Mouse (Mus musculus): ENCODE data around the gene Mapk12. TPM values are rescaled to one million over a fixed set of nuclear protein-coding genes. Genes with fewer than 3 reads are reported as not detected.

Mapk12 gene
- total and polyA plus RNA-seq, 3 experiments, result 0.21 TPM; not detected in 2

- Histone ChIP-seq H3K27me3 (replicated peaks) (no peaks in the 10 kb centered on the region), H3K4me2 (ENCODE audit: insufficient read depth, low read depth, poor library complexity, severe bottlenecking) (peak within 1 kb of the TSS; percentile 81), H3K9ac (ENCODE audit: insufficient read depth, low read depth) (peak within 1 kb of the TSS; percentile 82), H3K79me2 (replicated peaks; ENCODE audit: control insufficient read depth, extremely low read depth, insufficient read depth, poor library complexity, severe bottlenecking) (no peaks in the 10 kb centered on the region), H3K9me3 (replicated peaks; ENCODE audit: low read length) (no peaks in the 10 kb centered on the region), H3K36me3 (replicated peaks in 1 of 2; ENCODE audit: control insufficient read depth in 1 of 2, insufficient read depth in 1 of 2, low read length in 1 of 2) (peaks cover 41 to 55% of the 10 kb centered on the region in 2 experiments), H3K4me1 (ENCODE audit: control insufficient read depth in 1 of 2, insufficient read depth in 2 of 2) (peaks cover 3 to 19% of the 10 kb centered on the region in 2 experiments; a peak in 3 of 4 replicates), H3K4me3 (replicated peaks in 1 of 3; ENCODE audit: low read depth in 2 of 3, low read length in 2 of 3, poor library complexity in 1 of 3) (peak within 1 kb of the TSS; percentile 72 to 95 (median 95)), H3K27ac (ENCODE audit: insufficient read depth, low read depth) (0 out of 2 replicates have a peak within 1 kb of the TSS, but pooled peaks have one; percentile 31)
- TF ChIP-seq CHD1 (IDR thresholded peaks at IDR 0.05; ENCODE audit: low read depth, low read length) (no peak), POLR2A (IDR thresholded peaks at IDR 0.05; ENCODE audit: low read depth, low read length) (peak; percentile 91), CTCF (conservative IDR thresholded peaks at IDR 0.05 in 1 of 2, IDR thresholded peaks at IDR 0.05 in 1 of 2; ENCODE audit: low read depth in 2 of 2, low read length in 2 of 2) (no peak), MEF2A (IDR thresholded peaks at IDR 0.05; ENCODE audit: borderline replicate concordance, low read depth, low read length) (peak; percentile 26; the same call in 1 of the 2 replicates), GABPA (IDR thresholded peaks at IDR 0.05; ENCODE audit: insufficient replicate concordance, low read depth, low read length) (no peak), SIN3A (IDR thresholded peaks at IDR 0.05; ENCODE audit: low read length) (peak; percentile 72), ZNF384 (IDR thresholded peaks at IDR 0.05; ENCODE audit: low read depth, low read length) (no peak), TBP (conservative IDR thresholded peaks at IDR 0.05; ENCODE audit: low read depth, low read length) (peak; percentile 75; the same call in 1 of the 2 replicates), MAFK (IDR thresholded peaks at IDR 0.05; ENCODE audit: insufficient replicate concordance, low read length) (no peak), KAT2A (IDR thresholded peaks at IDR 0.05; ENCODE audit: insufficient replicate concordance, low read length) (peak; percentile 57; the same call in 1 of the 2 replicates), MAZ (IDR thresholded peaks at IDR 0.05; ENCODE audit: low read depth, low read length) (peak; percentile 73; the same call in 1 of the 2 replicates), ZMIZ1 (IDR thresholded peaks at IDR 0.05; ENCODE audit: low read depth, low read length) (peak; percentile 88), TCF12 (IDR thresholded peaks at IDR 0.05; ENCODE audit: low read depth, low read length) (peak; percentile 76; the same call in 1 of the 2 replicates), POLR2AphosphoS2 (IDR thresholded peaks at IDR 0.05; ENCODE audit: low read depth, low read length) (peak; percentile 57; the same call in 1 of the 2 replicates), RAD21 (IDR thresholded peaks at IDR 0.05; ENCODE audit: low read depth, low read length) (no peak), MAX (IDR thresholded peaks at IDR 0.05; ENCODE audit: low read length) (peak; percentile 64; the same call in 1 of the 2 replicates), JUN (IDR thresholded peaks at IDR 0.05; ENCODE audit: insufficient read depth, low read depth, low read length) (no peak), ZC3H11A (IDR thresholded peaks at IDR 0.05; ENCODE audit: low read depth, low read length) (no peak), HCFC1 (IDR thresholded peaks at IDR 0.05; ENCODE audit: low read depth, low read length) (peak; percentile 78), IRF4 (IDR thresholded peaks at IDR 0.05; ENCODE audit: low read depth, low read length) (peak; percentile 26; the same call in 1 of the 2 replicates), ZKSCAN1 (IDR thresholded peaks at IDR 0.05; ENCODE audit: borderline replicate concordance, low read depth, low read length) (no peak), MXI1 (IDR thresholded peaks at IDR 0.05; ENCODE audit: low read depth, low read length) (peak; percentile 80), EP300 (IDR thresholded peaks at IDR 0.05; ENCODE audit: low read length) (no peak), CHD2 (IDR thresholded peaks at IDR 0.05; ENCODE audit: low read length) (peak; percentile 40; the same call in 1 of the 2 replicates), SMC3 (IDR thresholded peaks at IDR 0.05; ENCODE audit: low read depth, low read length) (no peak), NRF1 (IDR thresholded peaks at IDR 0.05; ENCODE audit: low read depth, low read length) (peak; percentile 34; the same call in 1 of the 2 replicates), NELFE (IDR thresholded peaks at IDR 0.05; ENCODE audit: low read depth, low read length) (peak; percentile 89), ELF1 (IDR thresholded peaks at IDR 0.05; ENCODE audit: low read depth, low read length) (peak; percentile 75)
- DNase-seq (ENCODE audit: extremely low read depth), result peak; percentile 87
- dilution Hi-C loops (cut with MboI; ENCODE audit: extremely low pct_ligation_motif_present, extremely low pct_unique_long_range_greater_than_20kb, low sequenced_read_pairs) (no loop called here), in situ Hi-C loops (cut with MboI; ENCODE audit: low pct_ligation_motif_present, low pct_unique_long_range_greater_than_20kb, low sequenced_read_pairs) (no loop called here)
Observed at GRCm38 (mm10) chr15:89088607-89089247, 51.8 kb downstream of the Mapk12 start, which contains the start of gene Selenoo. Gene Selenoo (plus strand): TSS chr15:89089084.

Measured in CH12.LX (cell line).